Mouse (Mus musculus) cerebellum, adult 2 months (tissue): ENCODE results near the gene Nyap1. TPM values are rescaled to one million over a fixed set of nuclear protein-coding genes. Genes with fewer than 3 reads are reported as not detected.

ENCODE experiments used
- DNase-seq, 2 experiments: peaks; one replicate each; pipeline ENCODE4 v3.0.0; 2021
- H3K27ac ChIP-seq: fragments of 200-500 bp; 2 replicates; pipeline ENCODE4 v1.5.1; 2012; ENCODE audit warnings: low read length, control low read depth, inconsistent platforms; ENCODE audit not compliant: insufficient read depth
- H3K27me3 ChIP-seq: fragments of 200-500 bp; 2 replicates; pipeline ENCODE4 v1.6.1; 2012; ENCODE audit warnings: inconsistent platforms, mild to moderate bottlenecking, low read length, moderate library complexity; ENCODE audit not compliant: control insufficient read depth, insufficient read depth
- H3K4me1 ChIP-seq: fragments of 200-500 bp; 2 replicates; pipeline ENCODE4 v1.6.1; 2011; ENCODE audit warnings: low read length; ENCODE audit not compliant: control insufficient read depth, insufficient read depth
- H3K4me3 ChIP-seq: fragments of 200-500 bp; replicated peaks from 2 replicates; pipeline ENCODE3; 2011; ENCODE audit warnings: mild to moderate bottlenecking, low read depth, low read length, control low read depth; ENCODE audit not compliant: insufficient read depth
- CTCF ChIP-seq: fragments of 200-500 bp; IDR thresholded peaks from 2 replicates; pipeline ENCODE4 v1.5.1; 2011; ENCODE audit warnings: low read depth, mild to moderate bottlenecking, control low read depth, low read length, moderate library complexity, borderline replicate concordance; ENCODE audit not compliant: insufficient read depth
- POLR2A ChIP-seq: fragments of 200-500 bp; IDR thresholded peaks from 2 replicates; pipeline ENCODE4 v1.6.1; 2011; ENCODE audit warnings: low read length, control low read depth, borderline replicate concordance; ENCODE audit not compliant: insufficient read depth
- WGBS: fragments of 180-500 bp; shearing (Covaris S2); methylation state at CpG from one replicate; pipeline ENCODE4 v1.1.7; 2018; 5-methylcytosine and 5-hydroxymethylcytosine counted together
- polyA plus RNA-seq: library from polyadenylated mRNA; depleted of rRNA; stranded (reverse); fragments of >200 nt; gene quantifications from 2 replicates; pipeline ENCODE4 v1.2.3, GENCODE M21; 2012; rRNA removed

Nyap1 gene
- polyA plus RNA-seq, 1 experiment, result 60.7 TPM

DNA sequence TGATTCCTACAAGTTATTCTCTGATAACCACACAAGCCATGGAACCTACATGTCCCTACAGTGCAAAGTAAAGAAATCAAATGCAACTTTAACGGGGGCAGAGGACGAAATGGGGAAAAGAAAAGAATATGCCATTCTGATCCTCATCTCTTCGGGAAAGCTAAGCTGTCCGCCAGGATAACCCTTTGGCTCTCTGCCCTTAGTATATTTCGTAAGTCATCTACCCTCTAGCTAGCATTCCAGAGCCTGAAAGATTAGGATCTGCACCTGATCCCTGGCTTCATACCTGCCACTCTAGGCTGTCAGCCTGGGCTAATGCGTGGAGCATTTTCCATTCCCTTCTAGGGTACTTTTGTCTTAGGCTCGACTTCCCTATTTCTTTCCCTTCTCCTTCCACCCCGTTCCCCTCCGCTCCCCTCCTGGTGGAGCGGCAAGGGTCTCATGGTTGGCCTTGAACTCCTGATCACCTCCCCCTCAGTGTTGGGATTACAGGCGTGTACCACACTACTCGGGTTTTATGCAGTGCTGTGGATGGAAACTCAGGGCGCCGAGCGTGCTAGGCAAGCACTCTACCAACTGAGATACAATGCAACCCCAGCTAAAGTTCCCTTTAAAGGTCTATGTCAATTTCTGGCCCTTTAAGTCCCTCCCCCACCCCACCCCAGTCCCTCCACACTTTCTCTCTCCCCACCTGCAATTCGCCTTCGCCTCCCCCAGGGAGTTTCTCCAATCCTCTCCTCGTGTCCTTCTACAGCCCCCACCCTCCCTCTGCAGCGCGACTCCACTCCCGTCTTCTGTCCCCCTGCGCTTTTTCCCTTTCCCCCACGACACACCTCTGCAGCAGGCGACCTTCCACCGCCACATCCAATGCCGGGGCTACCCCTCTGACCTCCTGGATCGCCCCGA is 57.8 kb downstream of the Nyap1 start:
- Histone ChIP-seq H3K4me3 (peak overlapping the region; percentile 69), H3K4me1 (peaks cover 5% of the 10 kb centered on the region; the same call in 1 of the 2 replicates), H3K27ac (no peak overlapping the region), H3K27me3 (no peaks in the 10 kb centered on the region)
- TF ChIP-seq CTCF (no peak), POLR2A (no peak)
- WGBS, result 4% methylated on average over 28 of the region's 28 CpGs
- peak in 1 of 2 experiments; percentile 22 for DNase-seq

DNA sequence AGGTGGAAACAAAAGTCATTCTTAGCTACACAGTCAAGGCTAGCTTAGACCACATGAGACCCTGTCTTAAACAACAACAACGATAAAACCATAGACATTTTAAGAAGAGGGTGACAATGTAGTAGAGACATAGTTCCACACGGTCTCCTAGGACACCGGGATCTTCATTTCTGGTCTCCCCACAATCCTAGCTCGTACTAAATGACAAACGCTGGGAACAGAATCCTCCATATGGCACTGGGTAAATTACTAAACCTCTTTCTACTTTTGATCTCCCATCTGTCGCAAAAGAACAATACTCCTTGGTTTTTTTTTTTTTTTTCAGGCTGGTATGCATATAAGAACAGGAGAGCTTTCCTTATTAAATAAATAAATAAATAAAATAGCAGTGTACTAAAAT is 58.9 kb downstream of the Nyap1 start:
- Histone ChIP-seq H3K4me3 (no peak overlapping the region), H3K4me1 (peaks cover 5% of the 10 kb centered on the region; the same call in 1 of the 2 replicates), H3K27ac (no peak overlapping the region), H3K27me3 (no peaks in the 10 kb centered on the region)
- WGBS, result 59% methylated on average over 6 of the region's 6 CpGs
- no peak for TF ChIP-seq CTCF
- no peak for TF ChIP-seq POLR2A
- DNase-seq, result no peak

Other genes with a start within 250 kb of the Nyap1 start
- 54.8 and 55.3 TPM in 2 replicates for gene Pop7, start 239.1 kb downstream of the Nyap1 start, polyA plus RNA-seq
- gene Gigyf1, start 223.1 kb downstream of the Nyap1 start, polyA plus RNA-seq, result 59.8 and 61.2 TPM in 2 replicates
- gene Epo, start 208.4 kb downstream of the Nyap1 start, polyA plus RNA-seq, result not detected in 2 replicates
- 410 and 442 TPM in 2 replicates for gene Gnb2, start 208.1 kb downstream of the Nyap1 start, polyA plus RNA-seq
- 125 and 135 TPM in 2 replicates for gene Actl6b, start 188.1 kb downstream of the Nyap1 start, polyA plus RNA-seq
- gene Tfr2, start 171.8 kb downstream of the Nyap1 start, polyA plus RNA-seq, result 6.7 and 6.8 TPM in 2 replicates
- 56.0 and 61.7 TPM in 2 replicates for gene Mospd3, start 140.5 kb downstream of the Nyap1 start, polyA plus RNA-seq
- gene Pcolce, start 127.8 kb downstream of the Nyap1 start, polyA plus RNA-seq, result 11.3 and 15.1 TPM in 2 replicates
- gene Fbxo24, start 112.6 kb downstream of the Nyap1 start, polyA plus RNA-seq, result 0.25 and 0.31 TPM in 2 replicates
- 14.4 and 14.8 TPM in 2 replicates for gene Lrch4, start 112.5 kb downstream of the Nyap1 start, polyA plus RNA-seq
- 8.1 and 9.9 TPM in 2 replicates for gene Gm20605, start 112.4 kb downstream of the Nyap1 start, polyA plus RNA-seq
- 17.1 and 19.7 TPM in 2 replicates for gene Sap25, start 100.3 kb downstream of the Nyap1 start, polyA plus RNA-seq
- 0.17 and 0.18 TPM in 2 replicates for gene Irs3, start 95.9 kb downstream of the Nyap1 start, polyA plus RNA-seq
- 39.8 and 41.3 TPM in 2 replicates for gene Agfg2, start 56.9 kb downstream of the Nyap1 start, polyA plus RNA-seq
- 465 and 497 TPM in 2 replicates for gene Tsc22d4, start 4.1 kb upstream of the Nyap1 start, polyA plus RNA-seq
- 47.0 and 48.2 TPM in 2 replicates for gene Ppp1r35, start 37.2 kb upstream of the Nyap1 start, polyA plus RNA-seq
- gene Mepce, start 46.0 kb upstream of the Nyap1 start, polyA plus RNA-seq, result 38.9 and 41.9 TPM in 2 replicates
- 11.2 and 12.4 TPM in 2 replicates for gene Zcwpw1, start 46.2 kb upstream of the Nyap1 start, polyA plus RNA-seq
- gene Pilra, start 94.7 kb upstream of the Nyap1 start, polyA plus RNA-seq, result 0.41 TPM in 2 replicates
- not detected in 2 replicates for gene Pilrb1, start 116.5 kb upstream of the Nyap1 start, polyA plus RNA-seq
- gene Pilrb2, start 130.2 kb upstream of the Nyap1 start, polyA plus RNA-seq, result 0.11 and 0.23 TPM in 2 replicates
- 2.9 TPM in 2 replicates for gene Cyp3a13, start 180.0 kb upstream of the Nyap1 start, polyA plus RNA-seq
- gene Gjc3, start 221.5 kb upstream of the Nyap1 start, polyA plus RNA-seq, result 75.6 and 85.7 TPM in 2 replicates
- 0.08 and 0.21 TPM in 2 replicates for gene Azgp1, start 239.9 kb upstream of the Nyap1 start, polyA plus RNA-seq